Mouse (Mus musculus) urinary bladder, postnatal 36 days (tissue): Measurements from ENCODE around the gene Armh3.

Source experiments
- DNase-seq, 2 experiments: peaks; one replicate each; pipeline ENCODE4 v3.0.0; 2022; ENCODE audit warnings: low spot score in 2 of 2, mixed read lengths in 1 of 2

Armh3 gene

DNA sequence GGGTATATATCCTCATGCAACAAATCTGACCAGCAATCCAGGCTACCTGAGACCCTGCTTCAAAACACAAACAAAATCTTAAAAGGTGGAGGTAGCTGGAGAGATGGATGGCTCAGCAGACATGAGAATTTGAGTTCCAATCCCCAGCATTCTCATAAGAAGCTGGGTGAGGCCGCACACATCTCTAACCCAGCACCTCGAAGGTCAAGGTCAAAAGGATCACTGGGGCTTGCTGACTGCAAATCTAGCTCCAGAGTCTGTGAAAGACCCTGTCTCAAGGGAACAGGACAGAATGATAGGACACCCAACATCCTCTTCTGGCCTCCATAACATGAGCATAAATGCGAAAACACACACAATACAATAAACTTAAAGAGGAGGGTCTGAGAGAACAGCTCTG is 7.1 kb downstream of the Armh3 start:
- no peak for DNase-seq

GRCm38 (mm10) chr19:45988238-45988637 is 10.1 kb downstream of the Armh3 start:
- no peak for DNase-seq

DNA sequence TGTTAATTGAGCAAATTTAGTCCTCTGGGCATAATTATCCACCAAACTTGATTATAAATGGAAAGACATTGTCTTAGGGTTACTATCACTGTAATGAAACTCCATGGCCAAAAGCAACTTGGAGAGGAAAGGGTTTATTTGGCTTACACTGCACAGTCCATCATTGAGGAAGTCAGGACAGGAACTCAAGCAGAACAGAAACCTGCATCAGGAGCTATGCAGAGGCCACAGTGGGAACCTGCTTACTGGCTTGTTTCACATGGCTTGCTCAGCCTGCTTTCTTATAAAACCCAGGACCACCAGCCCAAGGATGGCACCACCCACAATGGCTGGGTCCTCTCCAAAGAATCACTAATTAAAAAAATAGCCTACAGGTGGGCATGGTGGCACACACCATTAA is 13.9 kb downstream of the Armh3 start:
- DNase-seq, result no peak

- DNase-seq, result no peak
Measured at GRCm38 (mm10) chr19:45960770-45961169, 37.5 kb downstream of the Armh3 start.

DNA sequence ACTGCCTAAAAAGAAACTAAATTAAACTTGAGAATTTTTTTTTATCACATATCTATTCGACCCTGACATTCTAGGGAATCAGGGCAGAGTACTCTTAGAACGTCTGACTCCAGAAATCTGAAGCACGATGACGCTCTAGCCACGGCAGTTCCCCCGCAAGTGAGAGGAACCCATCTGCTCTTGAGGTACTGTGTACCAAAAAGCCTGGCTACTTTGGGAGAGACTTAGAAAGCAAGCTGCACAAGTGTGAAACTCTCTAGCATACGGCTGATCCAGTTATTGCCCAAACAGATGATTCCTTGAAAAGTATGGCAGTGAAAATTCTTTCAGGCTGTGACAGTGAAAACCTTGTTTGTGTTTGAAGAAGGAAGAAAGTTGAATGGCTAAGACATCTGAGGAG is 41.6 kb downstream of the Armh3 start:
- DNase-seq, result no peak

- no peak for DNase-seq
Measured at GRCm38 (mm10) chr19:45953286-45953685, 45.0 kb downstream of the Armh3 start.

DNA sequence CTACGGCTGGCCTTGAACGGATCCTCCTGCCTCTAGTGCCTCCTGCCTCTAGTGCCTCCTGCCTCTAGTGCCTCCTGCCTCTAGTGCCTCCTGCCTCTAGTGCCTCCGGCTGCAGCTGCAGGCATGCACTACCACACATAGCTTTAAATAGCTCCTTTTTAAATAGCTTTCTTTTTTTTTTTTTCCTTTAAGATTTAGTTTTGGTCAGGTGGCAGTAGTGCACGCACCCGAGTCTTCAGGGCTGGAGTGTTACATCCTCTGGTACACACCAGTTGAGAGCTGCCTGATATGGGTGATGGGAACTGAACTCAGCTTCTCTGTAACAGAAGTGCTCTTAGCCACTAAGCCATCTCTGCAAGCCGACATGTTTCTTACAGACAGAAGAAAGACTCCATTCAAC is 49.1 kb downstream of the Armh3 start:
- DNase-seq, result no peak

DNA sequence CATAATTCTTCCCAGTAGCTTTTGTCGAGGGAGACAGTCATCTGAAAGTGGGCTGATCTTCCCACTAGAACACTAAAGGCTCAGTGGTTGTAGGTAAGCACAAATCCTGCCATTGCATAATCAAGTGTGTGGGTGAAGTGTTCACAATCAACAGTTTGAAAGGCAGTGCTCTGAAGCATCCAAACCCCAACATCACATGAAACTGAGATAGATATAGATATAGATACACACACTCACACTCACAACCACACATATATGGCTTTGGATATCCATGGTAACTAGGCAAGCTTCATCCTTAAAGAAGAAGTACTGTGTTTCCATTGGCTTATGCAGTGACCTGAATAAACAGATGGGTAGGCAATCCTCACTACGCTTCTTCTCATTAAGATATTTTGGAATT is 50.5 kb downstream of the Armh3 start:
- no peak for DNase-seq

DNA sequence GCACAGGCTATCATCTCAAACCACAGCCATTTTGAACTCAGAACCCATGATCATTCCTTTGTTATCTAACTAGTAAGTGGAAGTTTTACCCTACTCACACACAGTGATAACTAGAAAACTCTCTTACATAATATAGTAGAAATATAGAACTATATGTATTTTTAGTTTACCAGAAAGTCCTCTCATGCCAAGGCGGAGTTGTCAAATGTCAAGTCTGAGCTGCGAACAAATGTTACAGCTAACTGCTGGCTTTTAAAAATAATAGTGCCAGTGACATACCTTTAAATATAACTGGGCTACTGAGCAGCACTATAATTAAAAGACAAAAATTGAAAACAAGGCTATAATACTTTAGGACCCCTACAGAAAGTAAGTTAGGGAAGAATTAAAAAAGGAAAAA is 51.0 kb downstream of the Armh3 start:
- DNase-seq, result no peak

DNA sequence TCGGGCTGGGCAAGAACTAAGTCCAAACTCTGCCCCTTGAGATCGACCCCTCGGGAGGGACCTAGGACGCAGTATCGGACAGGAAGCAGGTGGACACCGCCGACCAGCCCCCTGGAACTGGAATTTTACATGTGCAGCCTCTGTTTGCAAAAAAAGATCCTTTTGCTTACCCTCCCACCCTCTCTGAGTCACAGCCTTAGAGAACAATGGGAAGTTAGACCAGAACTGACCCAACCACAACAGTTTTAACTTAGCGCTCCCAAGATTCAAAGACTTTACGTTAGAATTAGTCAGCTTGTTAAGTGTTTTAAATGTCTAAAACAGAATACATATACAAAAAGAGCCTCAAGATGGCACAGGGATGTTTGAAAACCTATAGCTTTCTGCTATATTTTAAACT is 51.7 kb downstream of the Armh3 start:
- no peak for DNase-seq

- DNase-seq, result no peak
Measured at GRCm38 (mm10) chr19:45945986-45946385, 52.3 kb downstream of the Armh3 start.

DNA sequence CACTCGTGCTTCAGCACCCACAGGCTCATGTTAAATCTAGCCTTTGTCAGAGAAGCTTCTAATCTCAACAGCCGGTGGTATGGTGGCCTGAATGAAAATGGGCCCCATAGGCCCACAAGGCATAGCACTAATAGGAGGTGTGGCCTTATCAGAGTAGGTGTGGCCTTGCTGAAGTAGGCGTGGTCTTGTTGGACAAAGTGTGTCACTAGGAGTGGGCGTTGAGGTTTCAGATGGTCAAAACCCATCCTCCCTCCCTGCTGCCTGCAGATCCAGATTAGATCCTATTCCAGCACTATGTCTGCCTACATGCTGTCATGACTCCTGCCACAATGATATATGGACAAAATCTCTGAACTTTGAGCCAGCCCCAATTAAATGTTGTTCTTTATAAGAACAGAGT is 54.5 kb downstream of the Armh3 start:
- DNase-seq, result no peak

- DNase-seq, result no peak
Measured at GRCm38 (mm10) chr19:45938064-45938463, 60.2 kb downstream of the Armh3 start.

DNA sequence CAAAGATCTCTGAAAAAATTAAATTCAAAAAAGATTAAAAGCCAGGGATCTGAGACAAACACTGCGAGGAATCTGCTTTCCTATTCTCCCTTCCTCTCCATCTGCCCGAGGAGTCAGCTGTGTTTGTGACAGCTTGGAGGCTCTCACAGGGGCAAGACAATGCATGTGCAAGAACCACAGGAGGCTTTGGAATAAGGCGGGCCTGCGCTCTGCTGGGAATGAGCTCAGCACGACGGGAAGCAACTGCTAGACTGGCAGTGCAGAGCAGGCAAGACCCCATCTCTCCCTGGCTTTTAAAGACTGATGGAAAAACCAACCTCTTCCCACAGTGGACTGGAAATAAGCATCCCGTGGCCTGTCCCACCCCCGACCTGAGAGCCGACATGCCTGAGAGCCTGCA is 60.8 kb downstream of the Armh3 start:
- no peak for DNase-seq

- DNase-seq, result no peak
Measured at GRCm38 (mm10) chr19:45927236-45927635, 71.1 kb downstream of the Armh3 start.

DNA sequence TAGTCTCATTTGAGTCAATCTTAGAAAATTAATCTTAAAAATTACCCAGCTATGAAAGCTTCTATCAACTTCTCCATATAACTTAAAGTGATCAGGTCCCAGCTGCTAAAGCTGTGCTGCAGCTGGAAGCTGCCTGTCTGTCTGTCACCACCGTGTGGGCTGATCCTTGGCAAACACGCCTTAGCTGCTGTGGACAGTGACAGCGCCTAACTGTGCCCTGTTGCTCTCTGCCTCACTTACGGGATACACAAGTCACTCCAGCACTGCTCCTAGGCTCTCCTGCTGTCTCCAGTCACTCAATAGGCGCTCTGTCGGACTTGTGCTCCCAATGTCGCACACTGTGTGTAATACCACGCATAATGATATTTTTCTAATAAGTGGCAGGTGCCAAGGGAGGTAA is 71.9 kb downstream of the Armh3 start:
- DNase-seq, result no peak

DNA sequence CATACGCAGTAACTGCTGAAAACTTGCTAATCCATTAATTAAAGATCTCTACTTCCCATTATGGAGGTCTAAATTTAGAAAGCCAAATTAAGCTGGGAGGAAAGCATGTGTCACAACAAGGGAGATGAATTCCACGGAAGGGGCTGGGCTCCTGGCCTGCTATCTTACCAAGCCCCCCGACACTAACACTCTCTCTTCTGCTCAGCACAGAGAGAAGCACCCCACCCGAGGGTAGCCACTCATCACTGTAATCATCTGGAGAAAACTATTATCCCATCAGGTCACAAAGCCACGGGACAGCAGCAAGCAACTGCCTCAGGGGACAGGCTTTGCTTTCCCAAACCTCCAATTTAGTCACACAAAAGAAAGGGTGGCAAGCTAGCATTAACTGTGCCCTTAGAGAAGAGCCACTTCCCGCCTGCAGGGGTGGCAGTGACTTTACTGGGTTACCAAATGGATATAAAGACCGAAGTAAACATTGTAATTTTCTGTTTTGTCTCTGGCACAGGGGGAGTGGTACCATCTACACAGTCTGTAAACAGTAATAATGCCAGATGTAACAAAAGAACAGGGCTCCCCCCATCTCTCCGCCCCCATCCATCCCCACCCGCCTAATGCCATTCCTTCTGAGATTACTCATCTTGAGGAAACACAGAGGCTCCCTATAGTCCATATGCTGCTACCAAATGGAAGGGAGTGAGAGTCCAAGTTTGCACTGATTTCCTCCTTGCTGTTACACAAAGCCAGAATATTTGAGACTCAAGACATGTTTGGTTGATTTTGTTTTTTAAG is 77.8 kb downstream of the Armh3 start:
- no peak for DNase-seq

GRCm38 (mm10) chr19:45918406-45918805 is 79.9 kb downstream of the Armh3 start:
- DNase-seq, result no peak

- DNase-seq, result no peak
Measured at GRCm38 (mm10) chr19:45917856-45918255, 80.4 kb downstream of the Armh3 start.

- no peak for DNase-seq
Measured at GRCm38 (mm10) chr19:45916461-45916860, 81.8 kb downstream of the Armh3 start.

GRCm38 (mm10) chr19:45916026-45916425 is 82.3 kb downstream of the Armh3 start:
- no peak for DNase-seq

DNA sequence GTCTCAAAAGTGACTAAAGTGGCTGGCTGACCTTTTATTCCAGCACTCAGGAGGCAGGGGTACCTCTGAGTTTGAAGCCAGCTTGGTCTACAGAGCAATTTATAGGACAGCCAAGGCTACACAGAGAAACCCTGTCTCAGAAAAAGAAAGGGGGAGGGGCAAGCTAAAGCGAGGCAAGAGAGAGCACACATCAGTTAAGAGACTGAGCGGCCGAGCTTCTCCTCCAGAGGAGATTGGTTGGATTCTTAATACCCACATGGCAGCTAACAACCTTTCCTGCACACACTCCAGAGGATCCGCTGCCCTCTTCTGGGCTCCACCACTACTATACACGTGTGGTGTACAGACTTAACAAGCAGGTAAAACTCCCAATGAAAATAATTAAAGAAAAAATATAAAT is 85.3 kb downstream of the Armh3 start:
- no peak for DNase-seq

DNA sequence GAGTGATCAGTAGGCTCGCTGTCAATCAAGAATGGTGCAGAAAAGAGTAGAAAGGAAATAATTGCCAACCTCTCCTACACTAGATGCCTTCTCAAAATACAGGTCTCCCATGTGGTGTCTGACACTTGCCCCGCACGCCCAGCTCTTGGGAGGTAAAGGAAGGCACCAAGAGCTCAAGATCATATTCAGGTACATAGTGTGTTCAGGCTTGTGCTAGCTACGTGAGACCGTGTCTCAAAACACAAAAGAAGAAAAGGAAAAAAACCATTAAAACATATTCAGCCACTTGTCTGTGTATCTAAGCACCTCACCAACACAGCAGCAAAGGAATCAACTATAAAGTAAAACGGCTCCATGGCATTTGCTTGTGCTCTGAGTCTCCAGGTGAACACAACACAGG is 85.9 kb downstream of the Armh3 start:
- DNase-seq, result no peak
